Mouse (Mus musculus): ENCODE results near the gene Morf4l2.

- TF ChIP-seq CTCF (IDR thresholded peaks at IDR 0.05; ENCODE audit: borderline replicate concordance, insufficient read depth, low read length), result no peak
- TF ChIP-seq POLR2A (IDR thresholded peaks at IDR 0.05; ENCODE audit: low read depth, low read length), result no peak
Measured at GRCm38 (mm10) chrX:136789446-136789845, 46.0 kb upstream of the Morf4l2 start.
